Mouse (Mus musculus): ENCODE measurements around the gene Gm20696. TPM values are rescaled to one million over a fixed set of nuclear protein-coding genes. Genes with fewer than 3 reads are reported as not detected.

Gm20696 gene
- polyA plus RNA-seq, 1 experiment from 2014 or later, result 6.9 TPM

GRCm38 (mm10) chr6:99658586-99658985 is 8.0 kb downstream of the Gm20696 start:
- Histone ChIP-seq H3K36me3 (no peaks in the 10 kb centered on the region), H3K9me3 (no peaks in the 10 kb centered on the region), H3K9ac (replicated peaks) (no peak overlapping the region), H3K4me2 (replicated peaks) (no peak overlapping the region), H3K27me3 (no peaks in the 10 kb centered on the region), H3K4me1 (peaks cover 23% of the 10 kb centered on the region), H3K27ac (replicated peaks) (no peak overlapping the region), H3K4me3 (no peak overlapping the region)
- 88% methylated on average over 10 of the region's 10 CpGs for WGBS
- ATAC-seq (ENCODE audit: low FRiP score, low read depth), result no peak

GRCm38 (mm10) chr6:99656088-99656487 is 10.5 kb downstream of the Gm20696 start:
- H3K4me3 ChIP-seq, result no peak overlapping the region
- H3K27me3 ChIP-seq, result no peaks in the 10 kb centered on the region
- H3K4me2 ChIP-seq (replicated peaks), result no peak overlapping the region
- 97% methylated on average over 2 of the region's 2 CpGs for WGBS
- no peak for ATAC-seq (ENCODE audit: low FRiP score, low read depth)
- no peaks in the 10 kb centered on the region for H3K36me3 ChIP-seq
- no peaks in the 10 kb centered on the region for H3K9me3 ChIP-seq
- H3K27ac ChIP-seq (replicated peaks), result no peak overlapping the region
- peaks cover 31% of the 10 kb centered on the region for H3K4me1 ChIP-seq
- H3K9ac ChIP-seq (replicated peaks), result no peak overlapping the region

DNA sequence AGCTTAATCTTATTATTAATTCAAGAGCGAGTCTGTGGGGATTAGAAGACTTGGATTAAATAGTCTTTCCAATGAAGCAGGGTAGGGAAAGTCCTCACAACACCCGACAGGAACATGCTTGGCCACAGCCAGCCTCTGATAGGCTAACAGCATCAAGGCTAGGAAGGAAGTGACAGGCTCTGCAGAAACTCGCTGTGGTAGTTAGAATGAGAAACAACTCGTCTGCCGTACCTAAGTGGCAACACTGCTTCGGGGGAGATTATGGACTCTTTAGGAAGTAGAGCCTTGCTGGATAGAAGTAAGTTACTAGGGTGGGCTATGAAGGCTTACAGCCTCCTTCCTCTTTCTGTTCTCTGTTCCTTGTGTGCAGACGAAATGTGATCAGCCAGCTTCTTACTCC is 11.1 kb downstream of the Gm20696 start:
- Histone ChIP-seq H3K27ac (replicated peaks) (no peak overlapping the region), H3K36me3 (no peaks in the 10 kb centered on the region), H3K9ac (replicated peaks) (no peak overlapping the region), H3K27me3 (no peaks in the 10 kb centered on the region), H3K4me2 (replicated peaks) (no peak overlapping the region), H3K4me3 (no peak overlapping the region), H3K4me1 (peaks cover 25% of the 10 kb centered on the region), H3K9me3 (no peaks in the 10 kb centered on the region)
- ATAC-seq (ENCODE audit: low FRiP score, low read depth), result no peak
- WGBS, result 44% methylated on average over 7 of the region's 7 CpGs

GRCm38 (mm10) chr6:99654343-99654742 is 12.3 kb downstream of the Gm20696 start:
- no peaks in the 10 kb centered on the region for H3K27me3 ChIP-seq
- no peak for ATAC-seq (ENCODE audit: low FRiP score, low read depth)

GRCm38 (mm10) chr6:99652341-99652740 is 14.3 kb downstream of the Gm20696 start:
- no peaks in the 10 kb centered on the region for H3K9me3 ChIP-seq

More at GRCm38 (mm10) chr6:99654343-99654742, 12.3 kb downstream of the Gm20696 start:
- Histone ChIP-seq H3K27ac (replicated peaks) (no peak overlapping the region), H3K4me1 (peaks cover 23% of the 10 kb centered on the region; the same call in 1 of the 2 replicates), H3K4me3 (no peak overlapping the region), H3K36me3 (no peaks in the 10 kb centered on the region), H3K9ac (replicated peaks) (no peak overlapping the region), H3K4me2 (replicated peaks) (no peak overlapping the region), H3K9me3 (no peaks in the 10 kb centered on the region)
- 54% methylated on average over 5 of the region's 5 CpGs for WGBS

GRCm38 (mm10) chr6:99649307-99649706 is 17.3 kb downstream of the Gm20696 start:
- Histone ChIP-seq H3K4me2 (replicated peaks) (no peak overlapping the region), H3K4me3 (no peak overlapping the region), H3K36me3 (peaks cover 10% of the 10 kb centered on the region; the same call in 1 of the 2 replicates), H3K9ac (replicated peaks) (no peak overlapping the region), H3K27me3 (no peaks in the 10 kb centered on the region), H3K27ac (replicated peaks) (no peak overlapping the region), H3K4me1 (peaks cover 9% of the 10 kb centered on the region; the same call in 1 of the 2 replicates), H3K9me3 (no peaks in the 10 kb centered on the region)
- no peak for ATAC-seq (ENCODE audit: low FRiP score, low read depth)
- WGBS, result 78% methylated on average over 2 of the region's 2 CpGs

More at GRCm38 (mm10) chr6:99652341-99652740, 14.3 kb downstream of the Gm20696 start:
- 86% methylated on average over 2 of the region's 2 CpGs for WGBS
- H3K9ac ChIP-seq (replicated peaks), result no peak overlapping the region
- peak; percentile 16; the same call in 1 of the 2 replicates for ATAC-seq (ENCODE audit: low FRiP score, low read depth)
- H3K4me3 ChIP-seq, result no peak overlapping the region
- H3K4me1 ChIP-seq, result peaks cover 20% of the 10 kb centered on the region; the same call in 1 of the 2 replicates
- peaks cover 3% of the 10 kb centered on the region; the same call in 1 of the 2 replicates for H3K36me3 ChIP-seq
- no peak overlapping the region for H3K27ac ChIP-seq (replicated peaks)
- H3K4me2 ChIP-seq (replicated peaks), result no peak overlapping the region
- H3K27me3 ChIP-seq, result no peaks in the 10 kb centered on the region

- no peak overlapping the region for H3K9ac ChIP-seq (replicated peaks)
- H3K4me2 ChIP-seq (replicated peaks), result no peak overlapping the region
- no peaks in the 10 kb centered on the region for H3K9me3 ChIP-seq
- WGBS, result 62% methylated on average over 10 of the region's 10 CpGs
- no peak overlapping the region for H3K27ac ChIP-seq (replicated peaks)
- no peaks in the 10 kb centered on the region for H3K27me3 ChIP-seq
- peaks cover 10% of the 10 kb centered on the region; the same call in 1 of the 2 replicates for H3K36me3 ChIP-seq
- H3K4me1 ChIP-seq, result no peaks in the 10 kb centered on the region
- H3K4me3 ChIP-seq, result no peak overlapping the region
- no peak for ATAC-seq (ENCODE audit: low FRiP score, low read depth)
Observed at GRCm38 (mm10) chr6:99646344-99646743, 20.3 kb downstream of the Gm20696 start.

- no peak for ATAC-seq (ENCODE audit: low FRiP score, low read depth)
- WGBS, result 88% methylated on average over 5 of the region's 5 CpGs
- Histone ChIP-seq H3K4me2 (replicated peaks) (no peak overlapping the region), H3K9ac (replicated peaks) (no peak overlapping the region), H3K4me3 (no peak overlapping the region), H3K4me1 (no peaks in the 10 kb centered on the region), H3K36me3 (peaks cover 10% of the 10 kb centered on the region; the same call in 1 of the 2 replicates), H3K27ac (replicated peaks) (no peak overlapping the region), H3K27me3 (no peaks in the 10 kb centered on the region), H3K9me3 (no peaks in the 10 kb centered on the region)
Observed at GRCm38 (mm10) chr6:99644876-99645275, 21.7 kb downstream of the Gm20696 start.

DNA sequence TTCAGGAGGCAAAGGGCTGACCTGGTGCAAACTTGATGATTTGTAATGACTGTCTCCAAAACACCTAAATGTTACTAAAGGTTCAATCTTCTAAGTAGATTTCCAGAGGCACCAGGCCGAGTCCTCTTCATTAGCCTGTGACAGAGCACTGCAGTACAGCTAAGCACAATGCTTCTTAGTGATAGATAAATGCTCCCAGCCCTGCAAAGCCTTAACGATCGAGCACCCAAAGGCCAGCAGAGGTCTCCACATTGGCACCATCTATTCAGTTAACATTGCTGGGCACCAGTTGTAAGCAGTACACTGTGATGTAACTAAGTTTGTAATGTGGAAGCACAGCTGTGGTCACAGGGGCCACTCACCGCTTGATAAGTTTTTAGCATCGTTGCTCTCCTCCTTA is 22.2 kb downstream of the Gm20696 start:
- Histone ChIP-seq H3K4me3 (no peak overlapping the region), H3K9me3 (no peaks in the 10 kb centered on the region), H3K9ac (replicated peaks) (no peak overlapping the region), H3K4me2 (replicated peaks) (no peak overlapping the region), H3K4me1 (no peaks in the 10 kb centered on the region), H3K27me3 (no peaks in the 10 kb centered on the region), H3K36me3 (peaks cover 10% of the 10 kb centered on the region; the same call in 1 of the 2 replicates), H3K27ac (replicated peaks) (no peak overlapping the region)
- WGBS, result 86% methylated on average over 5 of the region's 5 CpGs
- ATAC-seq (ENCODE audit: low FRiP score, low read depth), result no peak

DNA sequence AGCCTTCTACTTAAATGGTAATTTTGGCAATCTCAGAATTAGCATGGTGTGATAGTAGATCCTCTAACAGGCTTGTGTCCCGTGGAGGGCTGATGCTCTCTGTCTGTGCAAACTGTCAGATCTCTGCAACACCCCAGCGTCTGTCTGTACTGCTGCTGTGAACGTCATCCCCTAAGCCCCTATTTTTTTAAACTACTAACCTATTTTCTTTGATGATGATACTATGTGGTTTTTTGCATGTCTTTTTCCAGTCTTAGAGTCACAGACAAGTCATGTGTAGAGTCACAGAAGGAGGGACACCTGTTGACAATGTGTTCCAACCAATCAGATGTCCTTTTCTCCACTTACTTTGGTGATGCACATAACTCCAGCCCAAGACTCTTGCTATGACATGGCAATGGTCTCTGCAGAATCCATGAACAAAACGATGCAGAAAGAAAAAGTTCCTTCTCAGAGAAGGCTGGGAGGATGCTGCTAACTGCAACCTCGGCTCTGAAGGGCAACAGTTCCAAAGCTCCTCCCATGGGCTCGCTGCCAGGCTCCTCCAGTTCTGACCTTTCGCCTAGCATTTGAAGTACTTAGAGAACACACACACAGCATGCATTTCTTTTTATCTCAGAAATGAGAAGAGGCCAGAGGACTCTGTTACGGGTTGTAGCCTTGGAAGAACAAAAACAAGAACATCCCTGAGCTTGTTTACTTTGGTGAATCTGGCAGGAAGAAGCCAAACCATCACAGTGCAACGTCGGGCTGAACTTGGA is 23.0 kb downstream of the Gm20696 start:
- ATAC-seq (ENCODE audit: low FRiP score, low read depth), result no peak
- Histone ChIP-seq H3K4me3 (no peak overlapping the region), H3K27ac (replicated peaks) (no peak overlapping the region), H3K4me1 (no peaks in the 10 kb centered on the region), H3K4me2 (replicated peaks) (no peak overlapping the region), H3K36me3 (peaks cover 10% of the 10 kb centered on the region; the same call in 1 of the 2 replicates), H3K9me3 (no peaks in the 10 kb centered on the region), H3K27me3 (no peaks in the 10 kb centered on the region), H3K9ac (replicated peaks) (no peak overlapping the region)
- 68% methylated on average over 10 of the region's 10 CpGs for WGBS

- no peak overlapping the region for H3K27ac ChIP-seq (replicated peaks)
- H3K9me3 ChIP-seq, result no peaks in the 10 kb centered on the region
- 80% methylated on average over 4 of the region's 4 CpGs for WGBS
- no peak overlapping the region for H3K4me2 ChIP-seq (replicated peaks)
- no peak for ATAC-seq (ENCODE audit: low FRiP score, low read depth)
- H3K9ac ChIP-seq (replicated peaks), result no peak overlapping the region
- H3K27me3 ChIP-seq, result no peaks in the 10 kb centered on the region
- H3K4me3 ChIP-seq, result no peak overlapping the region
- H3K36me3 ChIP-seq, result 0 out of 2 replicates have a peak, but pooled peaks cover 5% of the 10 kb centered on the region
- H3K4me1 ChIP-seq, result peaks cover 4% of the 10 kb centered on the region; the same call in 1 of the 2 replicates
Observed at GRCm38 (mm10) chr6:99637456-99637855, 29.1 kb downstream of the Gm20696 start.

DNA sequence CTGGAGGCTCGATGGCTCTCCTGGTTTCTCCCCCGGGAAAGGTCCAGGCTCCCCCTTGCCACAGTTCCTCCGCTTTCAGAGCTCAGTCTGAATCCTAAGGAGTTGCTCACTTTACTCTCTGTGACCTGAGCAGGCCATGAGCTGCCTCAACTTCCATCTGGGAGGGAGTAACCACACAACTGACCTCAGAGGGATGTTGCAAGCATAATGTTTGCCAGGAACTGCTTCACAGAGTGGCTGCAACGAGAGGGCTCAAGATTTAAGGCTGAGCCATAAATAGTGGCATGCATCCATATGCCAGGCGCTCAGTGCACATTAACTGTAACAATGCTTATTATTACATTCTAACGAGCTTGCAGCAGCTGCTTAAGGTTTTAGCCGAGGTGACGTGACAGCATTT is 29.8 kb downstream of the Gm20696 start:
- H3K4me2 ChIP-seq (replicated peaks), result no peak overlapping the region
- H3K4me3 ChIP-seq, result no peak overlapping the region
- no peak overlapping the region for H3K9ac ChIP-seq (replicated peaks)
- H3K27ac ChIP-seq (replicated peaks), result no peak overlapping the region
- H3K9me3 ChIP-seq, result no peaks in the 10 kb centered on the region
- 0 out of 2 replicates have a peak, but pooled peaks cover 5% of the 10 kb centered on the region for H3K36me3 ChIP-seq
- no peak for ATAC-seq (ENCODE audit: low FRiP score, low read depth)
- H3K4me1 ChIP-seq, result peaks cover 4% of the 10 kb centered on the region; the same call in 1 of the 2 replicates
- no peaks in the 10 kb centered on the region for H3K27me3 ChIP-seq
- WGBS, result 74% methylated on average over 8 of the region's 8 CpGs

Measured in midbrain, embryonic 12.5 days (tissue).